Mouse (Mus musculus): ENCODE results near the gene Amn.

- TF ChIP-seq CTCF (IDR thresholded peaks at IDR 0.05; ENCODE audit: low read depth) (no peak), EP300 (IDR thresholded peaks at IDR 0.05; ENCODE audit: low read depth) (no peak)
These were observed 24.0 kb upstream of the Amn start for GRCm38 (mm10) chr12:111246808-111247464.

All from heart, postnatal 0 days (tissue).